Mouse (Mus musculus): ENCODE results near the gene Gm5269. TPM values are rescaled to one million over a fixed set of nuclear protein-coding genes. Genes with fewer than 3 reads are reported as not detected.

Gene Gm5269
- polyA plus RNA-seq, 1 experiment from 2014 or later, result not detected

Other genes with a start within 250 kb of the Gm5269 start
- gene Wdr75, start 95.1 kb downstream of the Gm5269 start, polyA plus RNA-seq (2015; fragmentation: Nextera tagmentation; extraction: Ambion mirVana), result 54.2 and 63.2 TPM in 2 replicates
- gene Slc40a1, start 36.2 kb upstream of the Gm5269 start, polyA plus RNA-seq (2015; fragmentation: Nextera tagmentation; extraction: Ambion mirVana), result 34.1 and 38.6 TPM in 2 replicates
- 2.2 and 2.4 TPM in 2 replicates for gene Dnah7b, start 176.0 kb upstream of the Gm5269 start, polyA plus RNA-seq (2015; fragmentation: Nextera tagmentation; extraction: Ambion mirVana)

Measured in neural tube, embryonic 13.5 days (tissue).